Mouse (Mus musculus) forebrain, embryonic 11.5 days (tissue): Measurements from ENCODE around the gene Hs6st3. TPM values are rescaled to one million over a fixed set of nuclear protein-coding genes. Genes with fewer than 3 reads are reported as not detected.

Experiments used
- ATAC-seq: fragments of 200-750 bp; cut with Nextera tagmentation; replicated peaks from 2 replicates; pipeline ENCODE4 v1.8.0; 2017; ENCODE audit warnings: moderate TSS enrichment; ENCODE audit not compliant: low FRiP score
- DNase-seq: peaks from one replicate; pipeline ENCODE4 v3.0.0-alpha.2; 2017; ENCODE audit warnings: low spot score
- H3K27ac ChIP-seq: fragments of 300-500 bp; sonication (generic); 2 replicates; pipeline ENCODE4 v1.5.1; 2014; ENCODE audit warnings: low read depth, low read length
- H3K27me3 ChIP-seq: fragments of 300-500 bp; sonication (generic); 2 replicates; pipeline ENCODE4 v1.6.1; 2014; ENCODE audit warnings: mild to moderate bottlenecking, low read length, mixed read lengths; ENCODE audit not compliant: control insufficient read depth, insufficient read depth
- H3K36me3 ChIP-seq: fragments of 300-500 bp; sonication (generic); 2 replicates; pipeline ENCODE4 v1.6.1; 2014; ENCODE audit warnings: mild to moderate bottlenecking, low read length, moderate library complexity, mixed read lengths; ENCODE audit not compliant: control insufficient read depth, insufficient read depth
- H3K4me1 ChIP-seq: fragments of 300-500 bp; sonication (generic); replicated peaks from 2 replicates; pipeline ENCODE4 v1.6.1; 2014; ENCODE audit warnings: low read length, mixed read lengths; ENCODE audit not compliant: control insufficient read depth, insufficient read depth
- H3K4me2 ChIP-seq: fragments of 300-500 bp; sonication (generic); 2 replicates; pipeline ENCODE4 v1.6.1; 2014; ENCODE audit warnings: low read depth, mild to moderate bottlenecking, low read length, moderate library complexity, mixed read lengths; ENCODE audit not compliant: severe bottlenecking
- H3K4me3 ChIP-seq: fragments of 300-500 bp; sonication (generic); 2 replicates; pipeline ENCODE4 v1.5.1; 2014; ENCODE audit warnings: low read depth, low read length
- H3K9ac ChIP-seq: fragments of 300-500 bp; sonication (generic); 2 replicates; pipeline ENCODE4 v1.6.1; 2014; ENCODE audit warnings: low read length
- H3K9me3 ChIP-seq: fragments of 300-500 bp; sonication (generic); 2 replicates; pipeline ENCODE4 v1.6.1; 2016; ENCODE audit warnings: low read length, mixed read lengths; ENCODE audit not compliant: control insufficient read depth
- WGBS: fragments of 180-500 bp; shearing (Covaris S2); extraction: QIAGEN DNeasy Blood & Tissue Kit; methylation state at CpG from one replicate; pipeline ENCODE4 v1.1.7; 2014; 5-methylcytosine and 5-hydroxymethylcytosine counted together
- polyA plus RNA-seq: library from polyadenylated mRNA; unstranded; fragments of >200 nt; fragmentation: Nextera tagmentation; extraction: Ambion mirVana; gene quantifications from 2 replicates; pipeline ENCODE4 v1.2.1, GENCODE M21; 2014

The Hs6st3 gene
- polyA plus RNA-seq, 1 experiment from 2014 or later: not detected

- DNase-seq (no peak), ATAC-seq (peak; percentile 88)
- no peak overlapping the region for H3K27ac ChIP-seq
- H3K4me3 ChIP-seq: no peak overlapping the region
- WGBS: 34% methylated on average over 3 of the region's 3 CpGs
- no peak overlapping the region for H3K9ac ChIP-seq
- H3K9me3 ChIP-seq: no peaks in the 10 kb centered on the region
- no peaks in the 10 kb centered on the region for H3K4me1 ChIP-seq
- no peaks in the 10 kb centered on the region for H3K27me3 ChIP-seq
- peak overlapping the region; percentile 53; the same call in 1 of the 2 replicates for H3K4me2 ChIP-seq
- no peaks in the 10 kb centered on the region for H3K36me3 ChIP-seq
Measured at GRCm38 (mm10) chr14:119124061-119124460, 14.1 kb upstream of the Hs6st3 start.

- WGBS: 48% methylated on average over 4 of the region's 4 CpGs
- Histone ChIP-seq H3K4me2 (no peak overlapping the region), H3K27me3 (no peaks in the 10 kb centered on the region), H3K36me3 (no peaks in the 10 kb centered on the region), H3K9me3 (no peaks in the 10 kb centered on the region), H3K4me1 (no peaks in the 10 kb centered on the region), H3K27ac (no peak overlapping the region), H3K4me3 (no peak overlapping the region), H3K9ac (no peak overlapping the region)
- DNase-seq (no peak), ATAC-seq (no peak)
Measured at GRCm38 (mm10) chr14:119125840-119126239, 12.3 kb upstream of the Hs6st3 start.

DNA sequence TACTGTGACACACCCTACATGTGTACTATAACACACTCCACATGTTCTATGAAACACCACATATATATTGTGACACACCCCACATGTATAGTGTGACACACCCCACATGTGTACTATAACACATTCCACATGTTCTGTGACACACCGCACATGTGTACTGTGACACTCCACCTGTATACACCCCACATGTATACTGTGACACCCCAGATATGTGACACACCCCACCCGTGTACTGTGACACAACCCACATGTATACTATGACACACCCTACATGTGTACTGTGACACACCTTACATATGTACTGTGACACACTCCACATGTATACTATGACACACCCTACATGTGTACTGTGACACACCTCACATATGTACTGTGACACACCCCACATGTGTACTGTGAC, 10.8 kb upstream of the Hs6st3 start:
- Histone ChIP-seq H3K4me1 (no peaks in the 10 kb centered on the region), H3K4me3 (no peak overlapping the region), H3K9me3 (no peaks in the 10 kb centered on the region), H3K27ac (no peak overlapping the region), H3K4me2 (no peak overlapping the region), H3K36me3 (no peaks in the 10 kb centered on the region), H3K27me3 (no peaks in the 10 kb centered on the region), H3K9ac (no peak overlapping the region)
- no peak for ATAC-seq
- DNase-seq: no peak
- WGBS: 85% methylated on average over 2 of the region's 2 CpGs

- H3K9ac ChIP-seq: peak overlapping the region; percentile 57
- H3K36me3 ChIP-seq: no peaks in the 10 kb centered on the region
- no peak overlapping the region for H3K27ac ChIP-seq
Measured at GRCm38 (mm10) chr14:119137512-119137905, 632 bp upstream of the Hs6st3 start.

GRCm38 (mm10) chr14:119138786-119139100, 602 bp downstream of the Hs6st3 start:
- Histone ChIP-seq H3K4me2 (peak overlapping the region; percentile 98), H3K9me3 (no peaks in the 10 kb centered on the region), H3K36me3 (no peaks in the 10 kb centered on the region), H3K27me3 (peaks cover 38% of the 10 kb centered on the region), H3K4me3 (peak overlapping the region; percentile 59), H3K9ac (peak overlapping the region; percentile 57), H3K4me1 (peaks cover 6% of the 10 kb centered on the region; the same call in 1 of the 2 replicates), H3K27ac (no peak overlapping the region)
- peak; percentile 62 for DNase-seq
- ATAC-seq: no peak
- under 1% methylated on average over 20 of the region's 20 CpGs for WGBS

More at GRCm38 (mm10) chr14:119137512-119137905, 632 bp upstream of the Hs6st3 start:
- Histone ChIP-seq H3K4me2 (peak overlapping the region; percentile 98), H3K9me3 (no peaks in the 10 kb centered on the region), H3K4me1 (peaks cover 6% of the 10 kb centered on the region; the same call in 1 of the 2 replicates), H3K27me3 (peaks cover 38% of the 10 kb centered on the region), H3K4me3 (peak overlapping the region; percentile 59)
- DNase-seq (peak; percentile 84), ATAC-seq (peak; percentile 86)
- under 1% methylated on average over 37 of the region's 38 CpGs for WGBS

- H3K4me3 ChIP-seq: peak overlapping the region; percentile 59; the same call in 1 of the 2 replicates
- H3K4me2 ChIP-seq: peak overlapping the region; percentile 98; the same call in 1 of the 2 replicates
- 40% methylated on average over 9 of the region's 9 CpGs for WGBS
- H3K27me3 ChIP-seq: peaks cover 38% of the 10 kb centered on the region
- no peaks in the 10 kb centered on the region for H3K9me3 ChIP-seq
- DNase-seq (no peak), ATAC-seq (no peak)
- no peaks in the 10 kb centered on the region for H3K36me3 ChIP-seq
- H3K9ac ChIP-seq: no peak overlapping the region
- peaks cover 6% of the 10 kb centered on the region; the same call in 1 of the 2 replicates for H3K4me1 ChIP-seq
- no peak overlapping the region for H3K27ac ChIP-seq
Measured at GRCm38 (mm10) chr14:119139381-119139950, 1.3 kb downstream of the Hs6st3 start.

GRCm38 (mm10) chr14:119153088-119153487, 14.9 kb downstream of the Hs6st3 start:
- Histone ChIP-seq H3K27ac (no peak overlapping the region), H3K4me1 (no peaks in the 10 kb centered on the region), H3K27me3 (no peaks in the 10 kb centered on the region), H3K9ac (no peak overlapping the region), H3K4me2 (no peak overlapping the region), H3K4me3 (no peak overlapping the region), H3K9me3 (peaks cover 8% of the 10 kb centered on the region; the same call in 1 of the 2 replicates), H3K36me3 (no peaks in the 10 kb centered on the region)
- WGBS: 82% methylated on average over 2 of the region's 2 CpGs
- DNase-seq (no peak), ATAC-seq (no peak)

DNA sequence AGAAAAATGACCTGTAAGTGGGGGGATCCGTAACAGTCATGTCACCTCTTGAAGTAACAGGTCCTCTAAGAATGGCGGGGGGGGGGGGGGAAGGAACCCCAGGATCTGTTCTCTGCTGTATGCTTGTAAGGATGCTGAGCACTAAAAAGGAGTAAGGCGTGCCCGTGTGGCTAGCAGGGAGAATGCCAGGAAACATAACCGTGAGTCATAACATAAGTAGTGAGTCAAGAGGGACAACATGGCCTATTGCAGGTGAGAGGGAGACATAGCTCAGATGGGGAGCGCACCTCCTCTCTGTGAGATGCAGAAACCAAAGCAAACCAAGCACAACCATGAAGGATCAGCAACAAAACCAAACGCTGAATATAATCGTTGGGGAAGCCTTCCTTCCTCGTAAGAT, 55.8 kb downstream of the Hs6st3 start:
- no peaks in the 10 kb centered on the region for H3K36me3 ChIP-seq
- no peak overlapping the region for H3K4me2 ChIP-seq
- no peaks in the 10 kb centered on the region for H3K9me3 ChIP-seq
- ATAC-seq (no peak), DNase-seq (no peak)
- H3K4me3 ChIP-seq: no peak overlapping the region
- H3K27ac ChIP-seq: no peak overlapping the region
- no peaks in the 10 kb centered on the region for H3K4me1 ChIP-seq
- H3K9ac ChIP-seq: no peak overlapping the region
- 91% methylated on average over 9 of the region's 9 CpGs for WGBS
- H3K27me3 ChIP-seq: no peaks in the 10 kb centered on the region

DNA sequence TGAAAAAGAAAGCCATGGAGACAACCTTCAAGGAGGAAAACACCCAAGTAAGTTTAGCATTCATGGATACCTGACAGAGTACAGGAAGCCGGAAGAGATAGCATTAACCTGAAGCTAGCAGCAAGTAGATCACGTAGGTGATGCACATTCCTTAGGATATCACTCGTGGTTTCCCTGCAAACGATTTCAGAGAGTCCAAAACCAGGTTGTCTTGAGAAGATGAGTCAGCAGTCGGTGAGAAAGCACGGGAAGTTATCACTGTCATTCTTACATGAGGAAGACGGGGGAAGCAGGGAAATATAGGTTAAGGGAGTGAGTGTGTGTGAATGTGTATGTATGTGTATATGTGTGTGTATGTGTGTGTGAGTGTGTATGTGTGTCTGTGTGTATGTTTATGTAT, 65.4 kb downstream of the Hs6st3 start:
- WGBS: 93% methylated on average over 7 of the region's 7 CpGs
- H3K4me2 ChIP-seq: no peak overlapping the region

More for the DNA sequence above, 65.4 kb downstream of the Hs6st3 start:
- ATAC-seq: no peak
- no peaks in the 10 kb centered on the region for H3K27me3 ChIP-seq
- H3K27ac ChIP-seq: no peak overlapping the region
- DNase-seq: no peak
- no peak overlapping the region for H3K4me3 ChIP-seq
- H3K9ac ChIP-seq: no peak overlapping the region
- no peaks in the 10 kb centered on the region for H3K36me3 ChIP-seq
- no peaks in the 10 kb centered on the region for H3K9me3 ChIP-seq
- H3K4me1 ChIP-seq: no peaks in the 10 kb centered on the region
